ENCODE assay signal across 10 mouse cellular contexts in genomic region chr8:121952800-121953199, GRCm38 (mm10). TPM values are rescaled to one million over a fixed set of nuclear protein-coding genes. Genes with fewer than 3 reads are reported as not detected.
DNase-seq lines count a peak whose midpoint lies in the region; ATAC-seq and TF ChIP-seq lines count a peak whose summit lies in the region.
"Had no signal": no experiment of that assay in that cellular context is flagged by ENCODE, and none has a peak within 500 bp of the region (broad histone marks: within the 10 kb centered on the region; RNA-seq: fewer than 3 reads in every experiment).

No protein-coding gene starts in this region.

- no peak overlapping the region for H3K27ac ChIP-seq in cerebellum, adult 2 months (ENCODE audit: insufficient read depth, low read length)
- H3K27ac ChIP-seq in lung, embryonic 14.5 days (ENCODE audit: low read depth), result no peak overlapping the region
- H3K27ac ChIP-seq in midbrain, embryonic 13.5 days, result no peak overlapping the region

- TF ChIP-seq CTCF in cerebellum, adult 2 months (IDR thresholded peaks at IDR 0.05; ENCODE audit: borderline replicate concordance, insufficient read depth, low read depth, low read length), result no peak
- TF ChIP-seq CTCF in lung, embryonic 14.5 days (IDR thresholded peaks at IDR 0.05; ENCODE audit: low read depth), result no peak

- peak overlapping the region; percentile 80 for H3K4me2 ChIP-seq in lung, embryonic 14.5 days
- H3K4me2 ChIP-seq in midbrain, embryonic 13.5 days (replicated peaks), result peak overlapping the region; percentile 90

- H3K9ac ChIP-seq in lung, embryonic 14.5 days, result no peak overlapping the region
- no peak overlapping the region; the same call in 1 of the 2 replicates for H3K9ac ChIP-seq in midbrain, embryonic 13.5 days (replicated peaks)

- peaks cover 16% of the 10 kb centered on the region for H3K4me1 ChIP-seq in cerebellum, adult 2 months (ENCODE audit: control insufficient read depth, insufficient read depth, low read length)
- H3K4me1 ChIP-seq in lung, embryonic 14.5 days (ENCODE audit: insufficient read depth), result peaks cover 20% of the 10 kb centered on the region
- peaks cover 45% of the 10 kb centered on the region for H3K4me1 ChIP-seq in midbrain, embryonic 13.5 days (replicated peaks)

- peaks cover 42% of the 10 kb centered on the region for H3K36me3 ChIP-seq in lung, embryonic 14.5 days (ENCODE audit: insufficient read depth)
- H3K36me3 ChIP-seq in midbrain, embryonic 13.5 days, result peaks cover 18% of the 10 kb centered on the region

- no peaks in the 10 kb centered on the region for H3K9me3 ChIP-seq in lung, embryonic 14.5 days (ENCODE audit: low read depth, low read length)
- H3K9me3 ChIP-seq in midbrain, embryonic 13.5 days, result no peaks in the 10 kb centered on the region

- ATAC-seq in lung, embryonic 14.5 days (ENCODE audit: insufficient read depth), result no peak
- no peak for ATAC-seq in midbrain, embryonic 13.5 days
- no peak for ATAC-seq in inflammation-experienced regulatory T-cells, adult 6 months

- no peak for TF ChIP-seq POLR2A in cerebellum, adult 2 months (IDR thresholded peaks at IDR 0.05; ENCODE audit: borderline replicate concordance, insufficient read depth, low read length)

- peak; percentile 31 for DNase-seq in cerebellum, adult 11 months
- DNase-seq in cerebellum, adult 2 months, result no peak
- no peak for DNase-seq in lung, embryonic 14.5 days
- DNase-seq in lung, postnatal 36 days, result no peak
- peak; percentile 70 for DNase-seq in kidney, adult 9 months
- DNase-seq in yolk sac, embryonic 10.5 days (ENCODE audit: low spot score), result no peak
- DNase-seq: cerebellum, postnatal 14 days; gastrocnemius, postnatal 36 days had no signal

- no peaks in the 10 kb centered on the region for H3K27me3 ChIP-seq in cerebellum, adult 2 months (ENCODE audit: control insufficient read depth, insufficient read depth, low read length)
- H3K27me3 ChIP-seq in lung, embryonic 14.5 days (ENCODE audit: insufficient read depth, low read length), result no peaks in the 10 kb centered on the region
- H3K27me3 ChIP-seq in midbrain, embryonic 13.5 days, result no peaks in the 10 kb centered on the region

- no peak overlapping the region for H3K4me3 ChIP-seq in cerebellum, adult 2 months (replicated peaks; ENCODE audit: insufficient read depth, low read depth, low read length)
- no peak overlapping the region; the same call in 1 of the 2 replicates for H3K4me3 ChIP-seq in lung, embryonic 14.5 days (ENCODE audit: low read depth, low read length)
- peak overlapping the region; percentile 95; the same call in 1 of the 2 replicates for H3K4me3 ChIP-seq in midbrain, embryonic 13.5 days (replicated peaks)

- 67% methylated on average over 7 of the region's 7 CpGs for WGBS in cerebellum, adult 2 months
- 89% methylated on average over 7 of the region's 7 CpGs for WGBS in lung, embryonic 14.5 days
- 88% methylated on average over 7 of the region's 7 CpGs for WGBS in midbrain, embryonic 13.5 days

RNA-seq across cellular contexts. Expression of gene Banp, which starts 3.2 kb away (rescaled TPM):
- polyA plus RNA-seq in cerebellum, adult 2 months (2012; rRNA removed), result 64.3 and 67.1 TPM in 2 replicates
- 42.1 and 43.8 TPM in 2 replicates for polyA plus RNA-seq in lung, embryonic 14.5 days (2014; fragmentation: Nextera tagmentation; extraction: Ambion mirVana)
- polyA plus RNA-seq in midbrain, embryonic 13.5 days (2015; fragmentation: Nextera tagmentation; extraction: Ambion mirVana), result 59.0 and 62.4 TPM in 2 replicates
- 10 to 100 TPM; 35.0 to 37.5 (median 36.2) TPM for polyA plus RNA-seq in inflammation-experienced regulatory T-cells, adult 6 months (2017; shearing (Covaris generic))

RNA-seq across cellular contexts. Expression of gene Car5a, which starts 8.1 kb away (rescaled TPM):
- 0.44 and 0.59 TPM in 2 replicates for polyA plus RNA-seq in cerebellum, adult 2 months (2012; rRNA removed)
- not detected in 2 replicates for polyA plus RNA-seq in lung, embryonic 14.5 days (2014; fragmentation: Nextera tagmentation; extraction: Ambion mirVana)
- 0.12 and 0.53 TPM in 2 replicates for polyA plus RNA-seq in midbrain, embryonic 13.5 days (2015; fragmentation: Nextera tagmentation; extraction: Ambion mirVana)
- polyA plus RNA-seq in inflammation-experienced regulatory T-cells, adult 6 months (2017; shearing (Covaris generic)), result not detected

RNA-seq across cellular contexts. Expression of gene Slc7a5, which starts 45.3 kb away (rescaled TPM):
- polyA plus RNA-seq in cerebellum, adult 2 months (2012; rRNA removed), result 70.7 and 78.0 TPM in 2 replicates
- 27.3 and 28.8 TPM in 2 replicates for polyA plus RNA-seq in lung, embryonic 14.5 days (2014; fragmentation: Nextera tagmentation; extraction: Ambion mirVana)
- 34.2 and 37.3 TPM in 2 replicates for polyA plus RNA-seq in midbrain, embryonic 13.5 days (2015; fragmentation: Nextera tagmentation; extraction: Ambion mirVana)
- polyA plus RNA-seq in inflammation-experienced regulatory T-cells, adult 6 months (2017; shearing (Covaris generic)), result 1 to 10 TPM; 2.5 to 4.4 (median 2.6) TPM

Comparison
In these comparisons a context has a peak if more than half of its experiments do, and no peak if none do; other contexts are left out.
1. DNase-seq: peak in cerebellum, adult 11 months (single experiment) and kidney, adult 9 months (single experiment); none in cerebellum, adult 2 months (0 of 2), lung, embryonic 14.5 days (single experiment), lung, postnatal 36 days (single experiment) and yolk sac, embryonic 10.5 days (single experiment).